In genomic region chr3:105807672-105808071, GRCm38 (mm10) we compare ENCODE assay signal across 16 mouse cellular contexts. TPM values are rescaled to one million over a fixed set of nuclear protein-coding genes. Genes with fewer than 3 reads are reported as not detected.
DNase-seq lines count a peak whose midpoint lies in the region; ATAC-seq and TF ChIP-seq lines count a peak whose summit lies in the region.
"Had no signal": no experiment of that assay in that cellular context is flagged by ENCODE, and none has a peak within 500 bp of the region (broad histone marks: within the 10 kb centered on the region; RNA-seq: fewer than 3 reads in every experiment).

No protein-coding gene starts in this region.

- H3K9me3 ChIP-seq in heart, embryonic 11.5 days (replicated peaks; ENCODE audit: control insufficient read depth, low read length) = no peaks in the 10 kb centered on the region
- H3K9me3 ChIP-seq in G1E (replicated peaks) = no peaks in the 10 kb centered on the region
- H3K9me3 ChIP-seq in intestine, embryonic 14.5 days (ENCODE audit: control insufficient read depth, low read length) = no peaks in the 10 kb centered on the region
- H3K9me3 ChIP-seq in liver, embryonic 16.5 days (replicated peaks; ENCODE audit: control insufficient read depth, low read length) = no peaks in the 10 kb centered on the region
- H3K9me3 ChIP-seq: hindbrain, embryonic 15.5 days; kidney, embryonic 15.5 days; midbrain, embryonic 12.5 days had no signal

- H3K36me3 ChIP-seq in heart, embryonic 11.5 days (ENCODE audit: control insufficient read depth, insufficient read depth, low read length) = no peaks in the 10 kb centered on the region
- no peaks in the 10 kb centered on the region for H3K36me3 ChIP-seq in G1E (replicated peaks)
- H3K36me3 ChIP-seq in intestine, embryonic 14.5 days (ENCODE audit: control insufficient read depth, insufficient read depth, low read length) = no peaks in the 10 kb centered on the region
- H3K36me3 ChIP-seq in liver, embryonic 16.5 days (ENCODE audit: control insufficient read depth, insufficient read depth) = no peaks in the 10 kb centered on the region
- H3K36me3 ChIP-seq: hindbrain, embryonic 15.5 days; kidney, embryonic 15.5 days; midbrain, embryonic 12.5 days had no signal

- H3K27me3 ChIP-seq in heart, embryonic 11.5 days (ENCODE audit: control insufficient read depth, insufficient read depth, low read length) = peaks cover 28% of the 10 kb centered on the region
- H3K27me3 ChIP-seq in G1E (ENCODE audit: insufficient read depth, low read length) = no peaks in the 10 kb centered on the region
- H3K27me3 ChIP-seq in intestine, embryonic 14.5 days (replicated peaks; ENCODE audit: control insufficient read depth, insufficient read depth, low read length) = no peaks in the 10 kb centered on the region
- no peaks in the 10 kb centered on the region for H3K27me3 ChIP-seq in liver, embryonic 16.5 days (ENCODE audit: control insufficient read depth, insufficient read depth, low read depth, low read length)
- H3K27me3 ChIP-seq: hindbrain, embryonic 15.5 days; kidney, embryonic 15.5 days; midbrain, embryonic 12.5 days had no signal

- no peak for ATAC-seq in heart, embryonic 11.5 days (replicated peaks; ENCODE audit: insufficient number of reproducible peaks, low FRiP score, low TSS enrichment)
- peak; percentile 37; the same call in 1 of the 2 replicates for ATAC-seq in G1E (ENCODE audit: extremely low read depth, insufficient number of reproducible peaks, low FRiP score, poor library complexity, severe bottlenecking)
- 0 out of 2 replicates have a peak, but pooled peaks have one; percentile 8 for ATAC-seq in intestine, embryonic 14.5 days (replicated peaks; ENCODE audit: low FRiP score, low TSS enrichment, low read depth)
- peak; percentile 28 for ATAC-seq in liver, embryonic 16.5 days (ENCODE audit: low read depth)
- ATAC-seq in monocyte, adult 5-6 weeks (replicated peaks; ENCODE audit: insufficient number of reproducible peaks, low FRiP score, low TSS enrichment, poor library complexity, severe bottlenecking) = no peak
- ATAC-seq: forebrain, postnatal 0 days had no signal

- H3K27ac ChIP-seq in heart, embryonic 11.5 days (ENCODE audit: low read depth, low read length) = peak overlapping the region; percentile 59; the same call in 1 of the 2 replicates
- no peak overlapping the region for H3K27ac ChIP-seq in intestine, embryonic 14.5 days (ENCODE audit: low read depth)
- peak overlapping the region; percentile 94 for H3K27ac ChIP-seq in liver, embryonic 16.5 days (ENCODE audit: low read length)
- H3K27ac ChIP-seq: hindbrain, embryonic 15.5 days; kidney, embryonic 15.5 days; midbrain, embryonic 12.5 days had no signal

- H3K4me3 ChIP-seq in heart, embryonic 11.5 days (ENCODE audit: low read depth, low read length) = no peak overlapping the region
- H3K4me3 ChIP-seq in G1E (ENCODE audit: low read depth, low read length) = no peak overlapping the region; the same call in 1 of the 2 replicates
- no peak overlapping the region for H3K4me3 ChIP-seq in intestine, embryonic 14.5 days (ENCODE audit: low read depth, low read length)
- H3K4me3 ChIP-seq in liver, embryonic 16.5 days (ENCODE audit: low read depth, low read length) = no peak overlapping the region
- H3K4me3 ChIP-seq: hindbrain, embryonic 15.5 days; kidney, embryonic 15.5 days; midbrain, embryonic 12.5 days had no signal

- H3K4me2 ChIP-seq in heart, embryonic 11.5 days = peak overlapping the region; percentile 50; the same call in 1 of the 2 replicates
- no peak overlapping the region for H3K4me2 ChIP-seq in intestine, embryonic 14.5 days (ENCODE audit: low read length)
- H3K4me2 ChIP-seq in liver, embryonic 16.5 days (ENCODE audit: low read depth, low read length) = peak overlapping the region; percentile 62
- H3K4me2 ChIP-seq: hindbrain, embryonic 15.5 days; kidney, embryonic 15.5 days; midbrain, embryonic 12.5 days had no signal

- no peak for TF ChIP-seq CTCF in G1E (IDR thresholded peaks at IDR 0.05; ENCODE audit: low read depth, low read length)

- no peak for DNase-seq in heart, adult 18-20 months
- DNase-seq in G1E (ENCODE audit: low spot score) = no peak
- no peak for DNase-seq in intestine, embryonic 14.5 days (ENCODE audit: low spot score)
- DNase-seq in spleen, postnatal 4 days (ENCODE audit: low spot score in 2 of 2) = no peak
- no peak for DNase-seq in kidney, adult 8-10 months
- DNase-seq: adrenal gland, postnatal 10 days; cerebellum, adult 9-11 months; forebrain, postnatal 0 days; gastrocnemius, postnatal 25 days; lung, postnatal 14 days had no signal

- no peak overlapping the region for H3K9ac ChIP-seq in heart, embryonic 11.5 days (ENCODE audit: low read depth, low read length)
- H3K9ac ChIP-seq in intestine, embryonic 14.5 days (ENCODE audit: low read length) = no peak overlapping the region
- H3K9ac ChIP-seq in liver, embryonic 16.5 days (ENCODE audit: low read depth, low read length) = no peak overlapping the region
- H3K9ac ChIP-seq: forebrain, postnatal 0 days; hindbrain, embryonic 15.5 days; kidney, embryonic 15.5 days; midbrain, embryonic 12.5 days had no signal

- 34% methylated on average over 1 of the region's 1 CpGs for WGBS in heart, embryonic 11.5 days (ENCODE audit: insufficient replicate concordance)
- WGBS in intestine, embryonic 14.5 days = 61% methylated on average over 1 of the region's 1 CpGs
- WGBS in liver, embryonic 16.5 days (ENCODE audit: insufficient replicate concordance) = 15% methylated on average over 1 of the region's 1 CpGs

- H3K4me1 ChIP-seq in heart, embryonic 11.5 days (ENCODE audit: control insufficient read depth, insufficient read depth, low read length) = peaks cover 21% of the 10 kb centered on the region
- peaks cover 71% of the 10 kb centered on the region for H3K4me1 ChIP-seq in G1E (ENCODE audit: insufficient read depth, low read depth, low read length)
- H3K4me1 ChIP-seq in intestine, embryonic 14.5 days (replicated peaks; ENCODE audit: control insufficient read depth, insufficient read depth, low read length) = peaks cover 4% of the 10 kb centered on the region; the same call in 1 of the 2 replicates
- peaks cover 48% of the 10 kb centered on the region for H3K4me1 ChIP-seq in liver, embryonic 16.5 days (ENCODE audit: control insufficient read depth, low read depth, low read length)
- H3K4me1 ChIP-seq: hindbrain, embryonic 15.5 days; kidney, embryonic 15.5 days had no signal

RNA-seq across cellular contexts. Expression of gene Rap1a, which starts 6.5 kb away (rescaled TPM):
- 72.6 and 77.5 TPM in 2 replicates for polyA plus RNA-seq in heart, embryonic 11.5 days (2014; fragmentation: Nextera tagmentation; extraction: Ambion mirVana)
- 100 to 1,000 TPM; 106 to 109 TPM for total RNA-seq in heart, adult 18-20 months (2021)
- total RNA-seq in G1E (2014; fragmentation: Nextera tagmentation) (97.7 and 124 TPM in 2 replicates), G1E (2017) (105 and 121 TPM in 2 replicates)
- 11.5 and 17.7 TPM in 2 replicates for polyA plus RNA-seq in G1E (2012)
- polyA plus RNA-seq in intestine, embryonic 14.5 days (2014; fragmentation: Nextera tagmentation; extraction: Ambion mirVana) = 81.6 and 82.2 TPM in 2 replicates
- 98.9 and 102 TPM in 2 replicates for polyA plus RNA-seq in liver, embryonic 16.5 days (2015; fragmentation: Nextera tagmentation; extraction: Ambion mirVana)
- 424 to 819 TPM (median 731 TPM) in 3 replicates for total RNA-seq in monocyte, adult 5-6 weeks (2017)

Comparison
In these comparisons a context has a peak if more than half of its experiments do, and no peak if none do; other contexts are left out.
1. ATAC-seq: peak in G1E (single experiment), intestine, embryonic 14.5 days (single experiment) and liver, embryonic 16.5 days (single experiment); none in heart, embryonic 11.5 days (single experiment) and monocyte, adult 5-6 weeks (single experiment).